Mouse (Mus musculus): ENCODE data around the gene Slc9a9.

Slc9a9 gene

GRCm38 (mm10) chr9:95096486-95096885 is 426.8 kb downstream of the Slc9a9 start:
- CTCF ChIA-PET: no interaction called here
- POLR2A ChIA-PET: no interaction called here

GRCm38 (mm10) chr9:95105768-95106167 is 436.1 kb downstream of the Slc9a9 start:
- POLR2A ChIA-PET: no interaction called here
- CTCF ChIA-PET: no interaction called here

- ChIA-PET CTCF (no interaction called here), POLR2A (no interaction called here)
Observed at GRCm38 (mm10) chr9:95109799-95110198, 440.1 kb downstream of the Slc9a9 start.

GRCm38 (mm10) chr9:95110768-95111167 is 441.1 kb downstream of the Slc9a9 start:
- ChIA-PET CTCF (no interaction called here), POLR2A (no interaction called here)

GRCm38 (mm10) chr9:95111732-95112131 is 442.0 kb downstream of the Slc9a9 start:
- CTCF ChIA-PET: no interaction called here
- POLR2A ChIA-PET: no interaction called here

GRCm38 (mm10) chr9:95113157-95114135 is 443.7 kb downstream of the Slc9a9 start:
- ChIA-PET POLR2A (no interaction called here), CTCF (no interaction called here)

GRCm38 (mm10) chr9:95120062-95120461 is 450.4 kb downstream of the Slc9a9 start:
- POLR2A ChIA-PET: no interaction called here
- CTCF ChIA-PET: no interaction called here

- CTCF ChIA-PET: no interaction called here
- POLR2A ChIA-PET: interaction anchor here in 1 of 4 experiments (0.6 kb wide), 1 partner anchor 486 kb away, joined by 3 read pairs; no protein-coding TSS in a partner anchor
Observed at GRCm38 (mm10) chr9:95121151-95121835, 451.6 kb downstream of the Slc9a9 start.

- POLR2A ChIA-PET: no interaction called here
Observed at GRCm38 (mm10) chr9:95125683-95126082, 456.0 kb downstream of the Slc9a9 start.

GRCm38 (mm10) chr9:95127774-95128173 is 458.1 kb downstream of the Slc9a9 start:
- ChIA-PET POLR2A (no interaction called here), CTCF (no interaction called here)

More at GRCm38 (mm10) chr9:95125683-95126082, 456.0 kb downstream of the Slc9a9 start:
- CTCF ChIA-PET: no interaction called here

GRCm38 (mm10) chr9:95149206-95149729 is 479.6 kb downstream of the Slc9a9 start:
- ChIA-PET POLR2A (no interaction called here), CTCF (no interaction called here)

GRCm38 (mm10) chr9:95150096-95150495 is 480.4 kb downstream of the Slc9a9 start:
- POLR2A ChIA-PET: no interaction called here
- CTCF ChIA-PET: no interaction called here

- ChIA-PET CTCF (no interaction called here), POLR2A (no interaction called here)
Observed at GRCm38 (mm10) chr9:95150597-95150996, 480.9 kb downstream of the Slc9a9 start.

- POLR2A ChIA-PET: no interaction called here
- CTCF ChIA-PET: no interaction called here
Observed at GRCm38 (mm10) chr9:95150998-95151397, 481.3 kb downstream of the Slc9a9 start.

- POLR2A ChIA-PET: interaction anchor here in 1 of 4 experiments (0.6 kb wide), 1 partner anchor 25 kb away, joined by 4 read pairs; no protein-coding TSS in a partner anchor
- CTCF ChIA-PET: no interaction called here
Observed at GRCm38 (mm10) chr9:95151746-95152145, 482.0 kb downstream of the Slc9a9 start.

GRCm38 (mm10) chr9:95153966-95154365 is 484.3 kb downstream of the Slc9a9 start:
- CTCF ChIA-PET: no interaction called here
- POLR2A ChIA-PET: no interaction called here

- POLR2A ChIA-PET: interaction anchor here in 1 of 4 experiments (0.9 kb wide), 1 partner anchor 10 kb away, joined by 3 read pairs; no protein-coding TSS in a partner anchor
- CTCF ChIA-PET: no interaction called here
Observed at GRCm38 (mm10) chr9:95157948-95158347, 488.2 kb downstream of the Slc9a9 start.

GRCm38 (mm10) chr9:95158916-95159315 is 489.2 kb downstream of the Slc9a9 start:
- CTCF ChIA-PET: no interaction called here
- POLR2A ChIA-PET: no interaction called here

- ChIA-PET POLR2A (no interaction called here), CTCF (no interaction called here)
Observed at GRCm38 (mm10) chr9:95160575-95161300, 491.0 kb downstream of the Slc9a9 start.

GRCm38 (mm10) chr9:95161699-95162098 is 492.0 kb downstream of the Slc9a9 start:
- CTCF ChIA-PET: no interaction called here

More at GRCm38 (mm10) chr9:95161699-95162098, 492.0 kb downstream of the Slc9a9 start:
- POLR2A ChIA-PET: no interaction called here

Data from embryonic stem cell, embryonic (primary cell).